17 mouse cellular contexts compared by ENCODE assay signal in the genomic region with DNA sequence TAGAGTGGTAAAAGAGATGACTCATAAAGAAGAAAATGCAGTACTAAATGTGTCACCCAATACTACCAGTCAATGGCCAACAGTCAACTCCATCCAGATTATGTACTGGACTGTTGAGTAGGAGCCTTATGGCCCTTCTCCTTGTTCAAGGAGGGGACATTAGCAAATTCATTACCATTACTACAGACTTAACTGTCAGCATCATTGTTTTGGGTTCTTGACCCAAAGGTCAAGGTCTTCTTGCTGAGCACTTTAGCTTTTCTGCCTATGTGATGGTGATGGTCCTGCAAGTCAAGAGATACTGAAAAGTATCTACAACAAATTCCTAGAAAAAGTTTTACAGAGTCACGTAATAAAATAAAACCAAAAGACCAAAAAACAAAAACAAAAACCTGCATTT.
"Had no signal": no experiment of that assay in that cellular context is flagged by ENCODE, and none has a peak within 500 bp of the region (broad histone marks: within the 10 kb centered on the region; RNA-seq: fewer than 3 reads in every experiment).

No protein-coding gene starts in this region.

- H3K36me3 ChIP-seq: lung, embryonic 15.5 days; midbrain, embryonic 13.5 days; midbrain, embryonic 15.5 days; neural tube, embryonic 12.5 days; stomach, embryonic 15.5 days had no signal

- H3K9me3 ChIP-seq: lung, embryonic 15.5 days; megakaryocyte, embryonic 14.5 days; midbrain, embryonic 13.5 days; midbrain, embryonic 15.5 days; neural tube, embryonic 12.5 days; stomach, embryonic 15.5 days had no signal

- ATAC-seq: lung, postnatal 0 days; midbrain, embryonic 13.5 days; midbrain, embryonic 15.5 days had no signal

- H3K4me2 ChIP-seq: lung, embryonic 15.5 days; midbrain, embryonic 11.5 days; midbrain, embryonic 13.5 days; midbrain, embryonic 15.5 days; neural tube, embryonic 12.5 days; stomach, embryonic 15.5 days had no signal

- H3K4me3 ChIP-seq: lung, embryonic 15.5 days; megakaryocyte, embryonic 14.5 days; midbrain, embryonic 13.5 days; midbrain, embryonic 15.5 days; neural tube, embryonic 12.5 days; stomach, embryonic 15.5 days had no signal

- DNase-seq: lung, adult 2 months; lung, postnatal 14 days; lung, postnatal 36 days; right cerebral cortex, postnatal 14 days; thymus, adult 2 months; thymus, postnatal 25 days; thymus, postnatal 4 days had no signal

- H3K27me3 ChIP-seq: lung, embryonic 15.5 days; megakaryocyte, embryonic 14.5 days; midbrain, embryonic 13.5 days; midbrain, embryonic 15.5 days; neural tube, embryonic 12.5 days; stomach, embryonic 15.5 days had no signal

- H3K9ac ChIP-seq: lung, embryonic 15.5 days; midbrain, embryonic 13.5 days; midbrain, embryonic 15.5 days; neural tube, embryonic 12.5 days; stomach, embryonic 15.5 days had no signal

- H3K4me1 ChIP-seq: lung, embryonic 15.5 days; megakaryocyte, embryonic 14.5 days; midbrain, embryonic 13.5 days; midbrain, embryonic 15.5 days; neural tube, embryonic 12.5 days; stomach, embryonic 15.5 days had no signal

- H3K27ac ChIP-seq: lung, embryonic 15.5 days; macrophage; midbrain, embryonic 13.5 days; midbrain, embryonic 15.5 days; neural tube, embryonic 12.5 days; stomach, embryonic 15.5 days; stomach, postnatal 0 days had no signal
